In genomic region chr19:5474281-5475068, GRCm38 (mm10) we compare ENCODE assay signal across 8 mouse cellular contexts. TPM values are rescaled to one million over a fixed set of nuclear protein-coding genes. Genes with fewer than 3 reads are reported as not detected.
A peak's percentile ranks its signal among the peaks of the same experiment; 100 is the strongest.
DNase-seq lines count a peak whose midpoint lies in the region; ATAC-seq and TF ChIP-seq lines count a peak whose summit lies in the region.

No protein-coding gene starts in this region.

- H3K4me1 ChIP-seq in E14TG2a.4 (replicated peaks; ENCODE audit: low read depth, low read length), result peaks cover 41% of the 10 kb centered on the region
- peaks cover 23% of the 10 kb centered on the region for H3K4me1 ChIP-seq in heart, embryonic 15.5 days (replicated peaks)
- peaks cover 25% of the 10 kb centered on the region for H3K4me1 ChIP-seq in limb, embryonic 12.5 days (replicated peaks)

- peak; percentile 73 for TF ChIP-seq POLR2A in myocyte (IDR thresholded peaks at IDR 0.05; ENCODE audit: insufficient read length, low read depth)

- no peaks in the 10 kb centered on the region for H3K9me3 ChIP-seq in E14TG2a.4 (ENCODE audit: low read length)
- no peaks in the 10 kb centered on the region for H3K9me3 ChIP-seq in heart, embryonic 15.5 days (replicated peaks)
- 0 out of 2 replicates have a peak, but pooled peaks cover 3% of the 10 kb centered on the region for H3K9me3 ChIP-seq in limb, embryonic 12.5 days

- peaks cover 19% of the 10 kb centered on the region for H3K79me2 ChIP-seq in myocyte (ENCODE audit: control insufficient read depth, insufficient read depth)

- DNase-seq in adrenal gland, adult (ENCODE audit: inconsistent age in 2 of 2, low spot score in 1 of 2), result peak; percentile 67 to 83
- no peak for DNase-seq in adrenal gland, adult 8-10 months
- DNase-seq in embryo, embryonic 10.5 days (ENCODE audit: low spot score), result peak; percentile 49
- no peak for DNase-seq in left cerebral cortex, adult 18-20 months (ENCODE audit: low spot score in 2 of 2)

- H3K36me3 ChIP-seq in E14TG2a.4 (ENCODE audit: insufficient read depth, low read length) (0 out of 2 replicates have a peak, but pooled peaks cover 2% of the 10 kb centered on the region), myocyte (ENCODE audit: control insufficient read depth, insufficient read depth) (peaks cover 5% of the 10 kb centered on the region)
- peaks cover 9% of the 10 kb centered on the region; the same call in 1 of the 2 replicates for H3K36me3 ChIP-seq in heart, embryonic 15.5 days
- peaks cover 34% of the 10 kb centered on the region for H3K36me3 ChIP-seq in limb, embryonic 12.5 days

- peak overlapping the region; percentile 81 for H3K27ac ChIP-seq in heart, embryonic 15.5 days
- peak overlapping the region; percentile 94 for H3K27ac ChIP-seq in limb, embryonic 12.5 days

- H3K27me3 ChIP-seq in E14TG2a.4 (ENCODE audit: insufficient read depth, low read length), result peaks cover 38% of the 10 kb centered on the region
- no peaks in the 10 kb centered on the region for H3K27me3 ChIP-seq in heart, embryonic 15.5 days
- H3K27me3 ChIP-seq in limb, embryonic 12.5 days, result no peaks in the 10 kb centered on the region
- no peaks in the 10 kb centered on the region for H3K27me3 ChIP-seq in myocyte (ENCODE audit: control insufficient read depth, insufficient read depth, insufficient read length)

- peak overlapping the region; percentile 73 for H3K9ac ChIP-seq in heart, embryonic 15.5 days
- peak overlapping the region; percentile 93 for H3K9ac ChIP-seq in limb, embryonic 12.5 days (replicated peaks)

- under 1% methylated on average over 47 of the region's 68 CpGs for WGBS in heart, embryonic 15.5 days
- under 1% methylated on average over 66 of the region's 68 CpGs for WGBS in limb, embryonic 12.5 days

- no peak for TF ChIP-seq CTCF in E14TG2a.4 (conservative IDR thresholded peaks at IDR 0.05; ENCODE audit: low read length)

- H3K4me3 ChIP-seq in E14TG2a.4 (replicated peaks; ENCODE audit: low read length) (peak overlapping the region; percentile 77), myocyte (peak overlapping the region; percentile 62)
- H3K4me3 ChIP-seq in heart, embryonic 15.5 days, result peak overlapping the region; percentile 68
- peak overlapping the region; percentile 76 for H3K4me3 ChIP-seq in limb, embryonic 12.5 days (replicated peaks)

- peak; percentile 47 for ATAC-seq in heart, embryonic 15.5 days (replicated peaks; ENCODE audit: insufficient number of reproducible peaks, insufficient read depth, low FRiP score, low read depth)
- ATAC-seq in limb, embryonic 12.5 days (ENCODE audit: insufficient number of reproducible peaks, insufficient read depth, low FRiP score, low TSS enrichment, low read depth), result peak; percentile 43

- peak overlapping the region; percentile 90 for H3K4me2 ChIP-seq in heart, embryonic 15.5 days
- peak overlapping the region; percentile 79 for H3K4me2 ChIP-seq in limb, embryonic 12.5 days
- H3K4me2 ChIP-seq in myocyte (ENCODE audit: low read depth), result peak overlapping the region; percentile 95

- H3ac ChIP-seq in myocyte (ENCODE audit: control insufficient read depth, insufficient read length), result peak overlapping the region; percentile 75

TF ChIP-seq in myocyte, 11 proteins besides CTCF, POLR2A, EP300 and RAD21:
- TF ChIP-seq POLR2AphosphoS2 (IDR thresholded peaks at IDR 0.05; ENCODE audit: insufficient read length, low read depth) (peak; percentile 51), TCF12 (IDR thresholded peaks at IDR 0.05; ENCODE audit: insufficient read depth, poor library complexity, severe bottlenecking) (no peak), REST (IDR thresholded peaks at IDR 0.05; ENCODE audit: insufficient read depth, insufficient read length) (no peak), CEBPB (IDR thresholded peaks at IDR 0.05; ENCODE audit: insufficient read depth, poor library complexity, severe bottlenecking) (no peak), USF1 (IDR thresholded peaks at IDR 0.05; ENCODE audit: low read depth) (no peak), SRF (IDR thresholded peaks at IDR 0.05; ENCODE audit: control insufficient read depth, insufficient read length, low read depth) (no peak), MAX (IDR thresholded peaks at IDR 0.05; ENCODE audit: low read depth) (no peak), TCF3 (IDR thresholded peaks at IDR 0.05; ENCODE audit: insufficient read length, low read depth) (no peak), MYOD1 (IDR thresholded peaks at IDR 0.05; ENCODE audit: control insufficient read depth in 1 of 3, insufficient read length in 2 of 3, low read depth in 2 of 3) (no peak), E2F4 (IDR thresholded peaks at IDR 0.05; ENCODE audit: insufficient read depth) (no peak), MYOG (IDR thresholded peaks at IDR 0.05; ENCODE audit: control insufficient read depth in 1 of 3, insufficient read depth in 1 of 3, insufficient read length in 2 of 3, low read depth in 2 of 3) (peak in 1 of 3 experiments; percentile 12)

RNA-seq across cellular contexts. Expression of gene Efemp2, which starts 0.7 kb away (rescaled TPM):
- 100 to 1,000 TPM in 2 of 4 experiments, 10 to 100 TPM in 2; 64.9 to 173 (median 105) TPM for total RNA-seq in adrenal gland, adult 8-10 months (2022)
- polyA plus RNA-seq in heart, embryonic 15.5 days (2015; fragmentation: Nextera tagmentation; extraction: Ambion mirVana), result 65.6 and 95.4 TPM in 2 replicates
- polyA plus RNA-seq in limb, embryonic 12.5 days (2016; fragmentation: Nextera tagmentation; extraction: Ambion mirVana), result 138 and 139 TPM in 2 replicates
- 81.3 TPM for polyA plus RNA-seq in myocyte (2012; fragmentation: generic; extraction: Trizol)
- total RNA-seq in left cerebral cortex, adult 18-20 months (2021), result 10 to 100 TPM; 12.9 to 15.9 TPM

RNA-seq across cellular contexts. Expression of gene Ctsw, which starts 6.2 kb away (rescaled TPM):
- total RNA-seq in adrenal gland, adult 8-10 months (2022), result 1 to 10 TPM; 1.1 to 2.2 (median 1.6) TPM
- 1.4 and 3.5 TPM in 2 replicates for polyA plus RNA-seq in heart, embryonic 15.5 days (2015; fragmentation: Nextera tagmentation; extraction: Ambion mirVana)
- polyA plus RNA-seq in limb, embryonic 12.5 days (2016; fragmentation: Nextera tagmentation; extraction: Ambion mirVana), result 2.2 and 2.9 TPM in 2 replicates
- polyA plus RNA-seq in myocyte (2012; fragmentation: generic; extraction: Trizol), result 7.2 TPM
- under 1 TPM; 0.33 to 0.61 TPM for total RNA-seq in left cerebral cortex, adult 18-20 months (2021)

RNA-seq across cellular contexts. Expression of gene Mus81, which starts 13.7 kb away (rescaled TPM):
- total RNA-seq in adrenal gland, adult 8-10 months (2022), result 10 to 100 TPM; 25.8 to 40.4 (median 33.8) TPM
- 33.8 and 48.7 TPM in 2 replicates for polyA plus RNA-seq in heart, embryonic 15.5 days (2015; fragmentation: Nextera tagmentation; extraction: Ambion mirVana)
- 43.4 and 43.7 TPM in 2 replicates for polyA plus RNA-seq in limb, embryonic 12.5 days (2016; fragmentation: Nextera tagmentation; extraction: Ambion mirVana)
- polyA plus RNA-seq in myocyte (2012; fragmentation: generic; extraction: Trizol), result 66.4 TPM
- total RNA-seq in left cerebral cortex, adult 18-20 months (2021), result 10 to 100 TPM; 28.0 to 33.9 TPM

RNA-seq across cellular contexts. Expression of gene Fibp, which starts 14.1 kb away (rescaled TPM):
- total RNA-seq in adrenal gland, adult 8-10 months (2022), result 100 to 1,000 TPM in 2 of 4 experiments, 10 to 100 TPM in 2; 95.6 to 139 (median 110) TPM
- 97.9 and 106 TPM in 2 replicates for polyA plus RNA-seq in heart, embryonic 15.5 days (2015; fragmentation: Nextera tagmentation; extraction: Ambion mirVana)
- polyA plus RNA-seq in limb, embryonic 12.5 days (2016; fragmentation: Nextera tagmentation; extraction: Ambion mirVana), result 130 and 140 TPM in 2 replicates
- 122 TPM for polyA plus RNA-seq in myocyte (2012; fragmentation: generic; extraction: Trizol)
- total RNA-seq in left cerebral cortex, adult 18-20 months (2021), result 10 to 100 TPM; 91.2 to 98.9 TPM

RNA-seq across cellular contexts. Expression of gene Cfl1, which starts 15.8 kb away (rescaled TPM):
- total RNA-seq in adrenal gland, adult 8-10 months (2022), result 100 to 1,000 TPM; 711 to 770 (median 737) TPM
- polyA plus RNA-seq in heart, embryonic 15.5 days (2015; fragmentation: Nextera tagmentation; extraction: Ambion mirVana), result 1,578 and 1,766 TPM in 2 replicates
- polyA plus RNA-seq in limb, embryonic 12.5 days (2016; fragmentation: Nextera tagmentation; extraction: Ambion mirVana), result 2,525 and 2,543 TPM in 2 replicates
- 948 TPM for polyA plus RNA-seq in myocyte (2012; fragmentation: generic; extraction: Trizol)
- total RNA-seq in left cerebral cortex, adult 18-20 months (2021), result 1,000 to 10,000 TPM; 1,316 to 1,327 TPM

Comparison
In these comparisons a context has a peak if more than half of its experiments do, and no peak if none do; other contexts are left out.
1. DNase-seq: peak in adrenal gland, adult (2 of 2) and embryo, embryonic 10.5 days (single experiment); none in adrenal gland, adult 8-10 months (single experiment) and left cerebral cortex, adult 18-20 months (0 of 2).
2. Peak in every context shown above with its lines, with median percentiles within 50 percentile points of each other: H3K4me3 ChIP-seq and H3K4me2 ChIP-seq.